Mouse (Mus musculus) gastrocnemius, adult 18-20 months (tissue): Measurements from ENCODE around the gene Hist1h4a. TPM values are rescaled to one million over a fixed set of nuclear protein-coding genes. Genes with fewer than 3 reads are reported as not detected.

ENCODE experiments used
- microRNA-seq: library from miRNA; unstranded; fragments of <30 nt; microRNA quantifications from one replicate; pipeline ENCODE4 v1.2.0, GENCODE M21; 2021
- total RNA-seq, 2 experiments: library from RNA; stranded (reverse); gene quantifications; 2 replicates each; pipeline ENCODE4 v1.2.3; 2021

Hist1h4a gene
- total RNA-seq, 2 experiments from 2014 or later: 0.89 to 2.8 TPM

Small RNAs within 50 kb of the gene (microRNA-seq; reads per million reads assigned to microRNA genes)
- not detected for gene Gm44314
- gene Gm44484: not detected

Other genes starting within 250 kb of the Hist1h4a start
- 100 to 1,000 TPM; 149 to 163 TPM for gene Hist1h4h, start 230.2 kb downstream of the Hist1h4a start, total RNA-seq
- 1 to 10 TPM in 1 of 2 experiments, under 1 TPM in 1; 0.73 to 1.9 TPM for gene Hist1h2af, start 227.3 kb downstream of the Hist1h4a start, total RNA-seq
- under 1 TPM; 0.55 to 0.57 TPM for gene Hist1h3g, start 225.8 kb downstream of the Hist1h4a start, total RNA-seq
- gene Hist1h2bh, start 217.8 kb downstream of the Hist1h4a start, total RNA-seq: 1 to 10 TPM; 1.0 to 1.1 TPM
- gene Hist1h3f, start 217.2 kb downstream of the Hist1h4a start, total RNA-seq: 1 to 10 TPM; 3.0 to 4.8 TPM
- gene Hist1h4f, start 209.6 kb downstream of the Hist1h4a start, total RNA-seq: 10 to 100 TPM in 1 of 2 experiments, 1 to 10 TPM in 1; 8.3 to 12.3 TPM
- gene Hist1h1d, start 208.0 kb downstream of the Hist1h4a start, total RNA-seq: under 1 TPM; 0.83 to 0.89 TPM
- gene Hist1h3e, start 198.9 kb downstream of the Hist1h4a start, total RNA-seq: 10 to 100 TPM; 11.6 to 12.3 TPM
- gene Hist1h2ae, start 190.0 kb downstream of the Hist1h4a start, total RNA-seq: under 1 TPM; 0.41 to 0.85 TPM
- 1 to 10 TPM; 2.2 to 3.7 TPM for gene Hist1h2bg, start 189.8 kb downstream of the Hist1h4a start, total RNA-seq
- gene Hist1h2bf, start 187.0 kb downstream of the Hist1h4a start, total RNA-seq: 1 to 10 TPM; 1.3 to 5.3 TPM
- gene Hist1h2ad, start 186.8 kb downstream of the Hist1h4a start, total RNA-seq: 1 to 10 TPM in 1 of 2 experiments, under 1 TPM in 1; 0.80 to 1.7 TPM
- 1 to 10 TPM; 3.2 to 3.7 TPM for gene Hist1h3d, start 185.5 kb downstream of the Hist1h4a start, total RNA-seq
- gene Hist1h4d, start 179.6 kb downstream of the Hist1h4a start, total RNA-seq: 10 to 100 TPM; 33.6 to 46.4 TPM
- gene Hist1h2be, start 140.1 kb downstream of the Hist1h4a start, total RNA-seq: 10 to 100 TPM; 13.2 to 15.7 TPM
- 10 to 100 TPM; 31.1 to 41.1 TPM for gene Hist1h1e, start 138.7 kb downstream of the Hist1h4a start, total RNA-seq
- gene Hist1h2ac, start 77.3 kb downstream of the Hist1h4a start, total RNA-seq: 1 to 10 TPM in 1 of 2 experiments, under 1 TPM in 1; 0.68 to 1.3 TPM
- gene Hist1h2bc, start 77.0 kb downstream of the Hist1h4a start, total RNA-seq: 10 to 100 TPM; 66.4 to 69.8 TPM
- gene Hist1h1t, start 65.4 kb downstream of the Hist1h4a start, total RNA-seq: not detected
- 10 to 100 TPM; 57.1 to 66.2 TPM for gene Hist1h4c, start 62.8 kb downstream of the Hist1h4a start, total RNA-seq
- gene Hfe, start 50.4 kb downstream of the Hist1h4a start, total RNA-seq: 10 to 100 TPM; 25.6 to 25.7 TPM
- 100 to 1,000 TPM; 157 to 219 TPM for gene Hist1h1c, start 22.4 kb downstream of the Hist1h4a start, total RNA-seq
- not detected for gene Hist1h3c, start 15.6 kb downstream of the Hist1h4a start, total RNA-seq
- 1 to 10 TPM; 1.3 to 1.4 TPM for gene Hist1h2bb, start 14.5 kb downstream of the Hist1h4a start, total RNA-seq
- gene Hist1h2ab, start 10.1 kb downstream of the Hist1h4a start, total RNA-seq: under 1 TPM in 1 of 2 experiments, not detected in 1; 0.82 TPM
- gene Hist1h3b, start 9.0 kb downstream of the Hist1h4a start, total RNA-seq: 1 to 10 TPM in 1 of 2 experiments, not detected in 1; 1.3 TPM
- 1 to 10 TPM; 1.6 to 1.9 TPM for gene Hist1h4b, start 4.2 kb downstream of the Hist1h4a start, total RNA-seq
- 1 to 10 TPM; 5.1 to 5.3 TPM for gene Hist1h3a, start 1.2 kb upstream of the Hist1h4a start, total RNA-seq
- gene Hist1h1a, start 2.4 kb upstream of the Hist1h4a start, total RNA-seq: under 1 TPM; 0.66 to 0.76 TPM
- not detected for gene Trim38, start 8.7 kb upstream of the Hist1h4a start, total RNA-seq
- not detected for gene Slc17a2, start 45.8 kb upstream of the Hist1h4a start, total RNA-seq
- gene Slc17a3, start 78.2 kb upstream of the Hist1h4a start, total RNA-seq: under 1 TPM in 1 of 2 experiments, not detected in 1; 0.21 TPM
- not detected for gene Slc17a1, start 106.5 kb upstream of the Hist1h4a start, total RNA-seq
- under 1 TPM in 1 of 2 experiments, not detected in 1; 0.09 TPM for gene Slc17a4, start 153.8 kb upstream of the Hist1h4a start, total RNA-seq
- gene Hist1h2ba, start 172.9 kb upstream of the Hist1h4a start, total RNA-seq: not detected
- not detected for gene Hist1h2aa, start 173.2 kb upstream of the Hist1h4a start, total RNA-seq
- gene Scgn, start 230.0 kb upstream of the Hist1h4a start, total RNA-seq: not detected